Mouse (Mus musculus): Measurements from ENCODE around the gene Arhgdia.

DNA sequence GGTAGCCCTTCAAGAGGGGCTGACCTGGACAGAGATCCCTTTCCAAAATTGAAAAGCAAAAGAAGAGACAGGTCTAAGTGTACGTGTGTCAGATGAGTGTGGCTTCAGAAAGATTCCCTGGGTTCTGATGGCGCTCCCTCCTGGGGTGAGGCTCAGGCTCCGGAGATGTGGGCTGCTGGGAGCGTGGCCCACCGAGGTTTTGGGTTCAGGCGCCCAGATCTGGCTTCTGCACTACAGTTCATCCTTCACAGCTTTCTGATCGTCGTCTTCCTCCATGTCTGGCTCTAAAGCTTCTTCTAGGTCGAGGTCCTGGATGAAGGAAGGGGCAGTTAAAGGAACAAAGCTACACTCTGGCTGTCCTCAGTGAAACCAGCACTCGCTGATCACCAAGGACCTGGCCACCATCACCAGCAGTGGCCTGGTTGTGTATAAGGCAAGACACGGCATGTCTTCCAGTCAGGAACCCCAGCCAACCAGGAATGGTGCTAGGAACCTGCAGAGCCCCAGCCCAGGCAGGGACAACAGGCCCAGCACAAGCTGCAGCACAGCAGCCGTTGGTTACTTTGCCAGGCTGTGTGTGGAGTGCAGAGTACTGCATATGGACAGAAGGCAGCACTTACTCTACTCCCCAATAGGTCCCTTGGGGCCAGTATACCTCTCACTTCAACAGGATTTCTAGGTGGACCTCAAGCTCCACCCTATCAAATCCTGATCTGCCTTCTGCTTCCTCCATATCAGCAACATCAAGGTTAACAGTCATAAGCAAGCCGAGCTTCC is 20.3 kb downstream of the Arhgdia start:
- TF ChIP-seq EP300 (IDR thresholded peaks at IDR 0.05; ENCODE audit: insufficient read depth, low read depth, low read length) (no peak), POLR2A (IDR thresholded peaks at IDR 0.05; ENCODE audit: insufficient read depth, low read length) (no peak), CTCF (IDR thresholded peaks at IDR 0.05; ENCODE audit: low read depth, low read length) (no peak)
